Mouse (Mus musculus) heart, postnatal 0 days (tissue): Measurements from ENCODE around the gene Clic1. TPM values are rescaled to one million over a fixed set of nuclear protein-coding genes. Genes with fewer than 3 reads are reported as not detected.

Experiments
- ATAC-seq: fragments of 200-750 bp; cut with Nextera tagmentation; 2 replicates; pipeline ENCODE4 v1.8.0; 2017; ENCODE audit warnings: low read depth, moderate number of reproducible peaks, moderate library complexity; ENCODE audit not compliant: insufficient read depth
- DNase-seq: peaks from one replicate; pipeline ENCODE4 v3.0.0-alpha.2; 2016; ENCODE audit warnings: low spot score
- H3K27ac ChIP-seq: fragments of 300-500 bp; sonication (generic); 2 replicates; pipeline ENCODE4 v1.5.1; 2014; ENCODE audit warnings: low read depth, mild to moderate bottlenecking
- H3K27me3 ChIP-seq: fragments of 300-500 bp; sonication (generic); 2 replicates; pipeline ENCODE4 v1.6.1; 2014; ENCODE audit warnings: low read length, mixed read lengths; ENCODE audit not compliant: control insufficient read depth, insufficient read depth
- H3K36me3 ChIP-seq: fragments of 300-500 bp; sonication (generic); replicated peaks from 2 replicates; pipeline ENCODE4 v1.6.1; 2014; ENCODE audit warnings: low read length, mixed read lengths; ENCODE audit not compliant: control insufficient read depth, insufficient read depth
- H3K4me1 ChIP-seq: fragments of 300-500 bp; sonication (generic); 2 replicates; pipeline ENCODE4 v1.6.1; 2014; ENCODE audit warnings: antibody characterized with exemption; ENCODE audit not compliant: control insufficient read depth, insufficient read depth
- H3K4me2 ChIP-seq: fragments of 300-500 bp; sonication (generic); 2 replicates; pipeline ENCODE4 v1.6.1; 2014; ENCODE audit warnings: low read depth, mild to moderate bottlenecking, low read length, moderate library complexity
- H3K4me3 ChIP-seq: fragments of 300-500 bp; sonication (generic); 2 replicates; pipeline ENCODE4 v1.5.1; 2014; ENCODE audit warnings: low read depth, low read length
- H3K9ac ChIP-seq: fragments of 300-500 bp; sonication (generic); replicated peaks from 2 replicates; pipeline ENCODE4 v1.6.1; 2014; ENCODE audit warnings: low read depth, low read length, mixed read lengths
- H3K9me3 ChIP-seq: fragments of 300-500 bp; sonication (generic); replicated peaks from 2 replicates; pipeline ENCODE4 v1.6.1; 2016; ENCODE audit warnings: low read length; ENCODE audit not compliant: control insufficient read depth
- CTCF ChIP-seq: IDR thresholded peaks from 2 replicates; pipeline ENCODE4 v1.5.1; 2016; ENCODE audit warnings: antibody characterized with exemption, control low read depth, low read depth
- EP300 ChIP-seq: IDR thresholded peaks from 2 replicates; pipeline ENCODE4 v1.6.1; 2016; ENCODE audit warnings: antibody characterized with exemption, low read depth
- WGBS: fragments of 180-500 bp; shearing (Covaris S2); extraction: QIAGEN DNeasy Blood & Tissue Kit; methylation state at CpG from one replicate; pipeline ENCODE4 v1.1.7; 2014; 5-methylcytosine and 5-hydroxymethylcytosine counted together
- polyA plus RNA-seq: library from polyadenylated mRNA; unstranded; fragments of >200 nt; fragmentation: Nextera tagmentation; extraction: Ambion mirVana; gene quantifications from 2 replicates; pipeline ENCODE4 v1.2.1, GENCODE M21; 2015
- total RNA-seq: library from RNA; depleted of rRNA; stranded (reverse); fragments of >200 nt; gene quantifications from 2 replicates; pipeline ENCODE4 v1.2.3, GENCODE M21; 2014; ENCODE audit warnings: low replicate concordance; rRNA removed

The Clic1 gene
- total and polyA plus RNA-seq, 2 experiments from 2014 or later = 194 to 205 TPM

DNA sequence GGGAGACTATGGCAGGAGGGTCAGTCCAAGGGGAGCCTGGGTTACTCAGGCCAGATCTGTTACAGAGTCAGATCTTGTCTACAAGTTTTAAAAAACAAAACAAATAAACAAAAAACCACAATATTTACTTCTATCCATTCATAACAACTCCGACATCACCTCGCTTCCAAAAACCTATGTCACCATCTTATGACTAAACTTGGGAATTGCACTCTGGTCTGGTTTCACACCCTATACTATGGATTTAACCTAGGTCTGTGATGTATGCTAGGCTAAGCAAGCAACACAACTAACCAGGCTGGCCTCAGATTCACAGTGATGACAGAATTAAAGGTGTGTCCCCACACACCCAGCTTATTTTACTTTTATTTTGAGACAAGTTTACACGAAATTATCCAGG is 56.8 kb downstream of the Clic1 start:
- Histone ChIP-seq H3K27ac (no peak overlapping the region), H3K4me3 (no peak overlapping the region), H3K9ac (no peak overlapping the region), H3K36me3 (peaks cover 29% of the 10 kb centered on the region), H3K4me2 (no peak overlapping the region), H3K9me3 (no peaks in the 10 kb centered on the region), H3K4me1 (no peaks in the 10 kb centered on the region), H3K27me3 (no peaks in the 10 kb centered on the region)
- WGBS = 58% methylated on average over 3 of the region's 3 CpGs
- DNase-seq (no peak), ATAC-seq (no peak)
- peak; percentile 11; the same call in 1 of the 2 replicates for TF ChIP-seq CTCF
- no peak for TF ChIP-seq EP300

DNA sequence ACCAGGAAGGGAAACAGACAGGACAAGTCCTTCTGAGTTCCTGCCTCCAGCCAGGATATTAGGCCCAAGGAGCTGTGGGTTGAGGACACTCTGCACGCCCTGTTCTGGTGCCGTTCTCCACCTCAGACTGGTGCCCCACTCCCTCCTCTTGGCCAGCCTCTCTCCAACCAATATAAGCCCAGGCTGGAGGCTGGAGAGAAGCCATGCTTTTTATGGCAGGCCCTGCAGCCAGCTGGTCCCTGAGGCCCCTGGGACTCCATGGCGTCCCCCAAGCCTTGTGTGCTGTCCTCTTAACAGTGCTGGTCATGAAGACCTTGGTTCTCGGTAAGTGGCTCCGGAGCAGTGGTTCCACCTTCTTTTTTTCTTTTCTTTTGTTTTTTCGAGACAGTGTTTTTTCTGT is 58.3 kb downstream of the Clic1 start, which contains the start of gene Ly6g5c:
TSS of gene Ly6g5c (plus strand) at position 183 of the 400 bp plus-strand sequence.
- peaks cover 14% of the 10 kb centered on the region; the same call in 1 of the 2 replicates for H3K36me3 ChIP-seq
- H3K27me3 ChIP-seq = no peaks in the 10 kb centered on the region
- DNase-seq (no peak), ATAC-seq (no peak)
- 81% methylated on average over 6 of the region's 6 CpGs for WGBS
- no peaks in the 10 kb centered on the region for H3K9me3 ChIP-seq
- no peak within 1 kb of the TSS for H3K4me3 ChIP-seq
- H3K4me1 ChIP-seq = no peaks in the 10 kb centered on the region
- no peak within 1 kb of the TSS for H3K4me2 ChIP-seq
- TF ChIP-seq CTCF (no peak), EP300 (no peak)
- no peak within 1 kb of the TSS for H3K27ac ChIP-seq
- no peak within 1 kb of the TSS for H3K9ac ChIP-seq

Other genes starting within 250 kb of the Clic1 start
Only the 30 nearest of the 46 such genes appear.
- 80.3 and 95.8 TPM in 2 replicates for gene Ehmt2, start 151.5 kb upstream of the Clic1 start, total RNA-seq
- gene Ehmt2, start 151.5 kb upstream of the Clic1 start, polyA plus RNA-seq = 17.5 and 17.6 TPM in 2 replicates
- not detected in 2 replicates for gene Slc44a4, start 135.5 kb upstream of the Clic1 start, total RNA-seq
- 0.29 TPM in 1 of 2 replicates, not detected in the other for gene Slc44a4, start 135.5 kb upstream of the Clic1 start, polyA plus RNA-seq
- gene Neu1, start 118.7 kb upstream of the Clic1 start, total RNA-seq = 30.1 and 79.2 TPM in 2 replicates
- gene Neu1, start 118.7 kb upstream of the Clic1 start, polyA plus RNA-seq = 18.6 and 19.5 TPM in 2 replicates
- 6.0 and 21.6 TPM in 2 replicates for gene Hspa1b, start 90.7 kb upstream of the Clic1 start, total RNA-seq
- 0.14 and 0.25 TPM in 2 replicates for gene Hspa1b, start 90.7 kb upstream of the Clic1 start, polyA plus RNA-seq
- gene Gm20481, start 80.1 kb upstream of the Clic1 start, total RNA-seq = not detected in 2 replicates
- not detected in 2 replicates for gene Gm20481, start 80.1 kb upstream of the Clic1 start, polyA plus RNA-seq
- gene Hspa1a, start 77.8 kb upstream of the Clic1 start, total RNA-seq = 8.2 and 10.2 TPM in 2 replicates
- gene Hspa1a, start 77.8 kb upstream of the Clic1 start, polyA plus RNA-seq = 2.5 and 2.8 TPM in 2 replicates
- gene Hspa1l, start 77.3 kb upstream of the Clic1 start, total RNA-seq = 3.3 and 5.1 TPM in 2 replicates
- 1.6 and 1.8 TPM in 2 replicates for gene Hspa1l, start 77.3 kb upstream of the Clic1 start, polyA plus RNA-seq
- gene Lsm2, start 68.1 kb upstream of the Clic1 start, total RNA-seq = 23.1 and 43.3 TPM in 2 replicates
- gene Lsm2, start 68.1 kb upstream of the Clic1 start, polyA plus RNA-seq = 63.5 and 64.2 TPM in 2 replicates
- 61.5 and 92.0 TPM in 2 replicates for gene Vars, start 49.0 kb upstream of the Clic1 start, total RNA-seq
- 20.4 and 21.7 TPM in 2 replicates for gene Vars, start 49.0 kb upstream of the Clic1 start, polyA plus RNA-seq
- gene Vwa7, start 33.4 kb upstream of the Clic1 start, total RNA-seq = 0.77 and 0.92 TPM in 2 replicates
- gene Vwa7, start 33.4 kb upstream of the Clic1 start, polyA plus RNA-seq = 0.43 and 0.63 TPM in 2 replicates
- 2.1 and 9.6 TPM in 2 replicates for gene Sapcd1, start 21.9 kb upstream of the Clic1 start, total RNA-seq
- 0.77 and 1.2 TPM in 2 replicates for gene Sapcd1, start 21.9 kb upstream of the Clic1 start, polyA plus RNA-seq
- gene Msh5, start 3.2 kb upstream of the Clic1 start, total RNA-seq = 1.2 and 5.0 TPM in 2 replicates
- 1.4 and 1.7 TPM in 2 replicates for gene Msh5, start 3.2 kb upstream of the Clic1 start, polyA plus RNA-seq
- 97.1 and 114 TPM in 2 replicates for gene Ddah2, start 9.1 kb downstream of the Clic1 start, total RNA-seq
- gene Ddah2, start 9.1 kb downstream of the Clic1 start, polyA plus RNA-seq = 128 and 130 TPM in 2 replicates
- gene Ly6g6c, start 15.4 kb downstream of the Clic1 start, total RNA-seq = not detected in 2 replicates
- not detected in 2 replicates for gene Ly6g6c, start 15.4 kb downstream of the Clic1 start, polyA plus RNA-seq
- 0.15 TPM in 1 of 2 replicates, not detected in the other for gene Mpig6b, start 16.2 kb downstream of the Clic1 start, total RNA-seq
- 0.15 and 0.16 TPM in 2 replicates for gene Mpig6b, start 16.2 kb downstream of the Clic1 start, polyA plus RNA-seq
- gene Ly6g6e, start 26.9 kb downstream of the Clic1 start, total RNA-seq = 1.6 TPM in 1 of 2 replicates, not detected in the other
- gene Ly6g6e, start 26.9 kb downstream of the Clic1 start, polyA plus RNA-seq = 0.22 and 0.32 TPM in 2 replicates
- gene Ly6g6d, start 28.1 kb downstream of the Clic1 start, total RNA-seq = 3.8 TPM in 1 of 2 replicates, not detected in the other
- gene Ly6g6d, start 28.1 kb downstream of the Clic1 start, polyA plus RNA-seq = 3.0 and 3.3 TPM in 2 replicates
- gene Ly6g6f, start 35.6 kb downstream of the Clic1 start, total RNA-seq = not detected in 2 replicates
- 0.10 TPM in 1 of 2 replicates, not detected in the other for gene Ly6g6f, start 35.6 kb downstream of the Clic1 start, polyA plus RNA-seq
- gene Abhd16a, start 39.3 kb downstream of the Clic1 start, total RNA-seq = 74.3 and 131 TPM in 2 replicates
- gene Abhd16a, start 39.3 kb downstream of the Clic1 start, polyA plus RNA-seq = 73.2 and 74.1 TPM in 2 replicates
- not detected in 2 replicates for gene Ly6g5c, start 58.3 kb downstream of the Clic1 start, total RNA-seq
- 0.25 and 0.26 TPM in 2 replicates for gene Ly6g5c, start 58.3 kb downstream of the Clic1 start, polyA plus RNA-seq
- gene Ly6g5b, start 65.5 kb downstream of the Clic1 start, total RNA-seq = 0.97 TPM in 1 of 2 replicates, not detected in the other
- 0.30 TPM in 1 of 2 replicates, not detected in the other for gene Ly6g5b, start 65.5 kb downstream of the Clic1 start, polyA plus RNA-seq
- 4.2 and 24.1 TPM in 2 replicates for gene Gpank1, start 71.5 kb downstream of the Clic1 start, total RNA-seq
- gene Gpank1, start 71.5 kb downstream of the Clic1 start, polyA plus RNA-seq = 9.1 and 9.6 TPM in 2 replicates
- gene Csnk2b, start 72.1 kb downstream of the Clic1 start, total RNA-seq = 239 and 244 TPM in 2 replicates
- gene Csnk2b, start 72.1 kb downstream of the Clic1 start, polyA plus RNA-seq = 232 and 241 TPM in 2 replicates
- gene D17H6S53E, start 76.4 kb downstream of the Clic1 start, total RNA-seq = 22.3 and 135 TPM in 2 replicates
- 16.4 and 17.3 TPM in 2 replicates for gene D17H6S53E, start 76.4 kb downstream of the Clic1 start, polyA plus RNA-seq
- not detected in 2 replicates for gene Apom, start 82.1 kb downstream of the Clic1 start, total RNA-seq
- 0.11 TPM in 2 replicates for gene Apom, start 82.1 kb downstream of the Clic1 start, polyA plus RNA-seq
- gene Bag6, start 85.2 kb downstream of the Clic1 start, total RNA-seq = 188 and 235 TPM in 2 replicates
- 35.6 and 37.7 TPM in 2 replicates for gene Bag6, start 85.2 kb downstream of the Clic1 start, polyA plus RNA-seq
- gene Prrc2a, start 114.9 kb downstream of the Clic1 start, total RNA-seq = 99.2 and 120 TPM in 2 replicates
- 56.6 and 60.7 TPM in 2 replicates for gene Prrc2a, start 114.9 kb downstream of the Clic1 start, polyA plus RNA-seq
- 1.8 TPM in 1 of 2 replicates, not detected in the other for gene Aif1, start 126.1 kb downstream of the Clic1 start, total RNA-seq
- gene Aif1, start 126.1 kb downstream of the Clic1 start, polyA plus RNA-seq = 6.5 and 7.5 TPM in 2 replicates
- 6.6 and 52.7 TPM in 2 replicates for gene Lst1, start 138.5 kb downstream of the Clic1 start, total RNA-seq
- 7.0 and 9.7 TPM in 2 replicates for gene Lst1, start 138.5 kb downstream of the Clic1 start, polyA plus RNA-seq
- gene Ltb, start 144.5 kb downstream of the Clic1 start, total RNA-seq = 0.27 and 1.0 TPM in 2 replicates
- gene Ltb, start 144.5 kb downstream of the Clic1 start, polyA plus RNA-seq = 0.33 and 0.48 TPM in 2 replicates